Mouse (Mus musculus) megakaryocyte, adult 5-6 weeks (primary cell): ENCODE results near the gene Gm21943. TPM values are rescaled to one million over a fixed set of nuclear protein-coding genes. Genes with fewer than 3 reads are reported as not detected.
"Not testable (repeated sequence)": the region's sequence is repeated elsewhere in the genome, so short reads cannot be mapped to it uniquely, and the experiment has no call there.

ENCODE experiments used
- ATAC-seq: 2 replicates; pipeline ENCODE4 v1.8.0; 2016; ENCODE audit warnings: mild to moderate bottlenecking, inconsistent platforms; ENCODE audit not compliant: poor library complexity, severe bottlenecking
- total RNA-seq, 2 experiments: library from RNA; stranded (forward) in 1 of 2; stranded (reverse) in 1 of 2; fragments of 153-499, 151-499 nt in 1 of 2; fragments of 221-1000, 200-1000 nt in 1 of 2; gene quantifications; 2 replicates each; pipeline versions ENCODE4 v1.2.3 to v1.2.4; 2015 to 2017

Gm21943 gene
- total RNA-seq (2015) (not detected in 2 replicates), total RNA-seq (2017) (not detected in 2 replicates)

- not testable (repeated sequence) for ATAC-seq
Measured at GRCm38 (mm10) chrY:57533644-57534043, at the start of gene Gm21943. Gm21943 (minus strand) TSS chrY:57533744.

Other genes with a start within 250 kb of the Gm21943 start
- not detected in 2 replicates for gene Gm28961, start 172.0 kb upstream of the Gm21943 start, total RNA-seq (2015)
- not detected in 2 replicates for gene Gm28961, start 172.0 kb upstream of the Gm21943 start, total RNA-seq (2017)